Mouse (Mus musculus) G1E (cell line): Measurements from ENCODE around the gene Wdr38. TPM values are rescaled to one million over a fixed set of nuclear protein-coding genes. Genes with fewer than 3 reads are reported as not detected.
"Not testable (repeated sequence)": the region's sequence is repeated elsewhere in the genome, so short reads cannot be mapped to it uniquely, and the experiment has no call there.

Experiments used
- ATAC-seq: 2 replicates; pipeline ENCODE4 v1.8.0; 2016; ENCODE audit warnings: mild to moderate bottlenecking; ENCODE audit not compliant: insufficient number of reproducible peaks, poor library complexity, low FRiP score, severe bottlenecking; ENCODE audit errors: extremely low read depth
- DNase-seq: peaks from one replicate; pipeline ENCODE4 v3.0.0; 2012; ENCODE audit warnings: low spot score
- H3K27me3 ChIP-seq: 2 replicates; pipeline ENCODE4 v1.6.1; 2012; ENCODE audit warnings: mild to moderate bottlenecking, low read length, inconsistent platforms; ENCODE audit not compliant: insufficient read depth
- H3K36me3 ChIP-seq: replicated peaks from 2 replicates; pipeline ENCODE3; 2012; ENCODE audit warnings: mild to moderate bottlenecking, inconsistent platforms
- H3K4me1 ChIP-seq: 2 replicates; pipeline ENCODE4 v1.6.1; 2012; ENCODE audit warnings: low read depth, low read length, inconsistent platforms, mixed read lengths; ENCODE audit not compliant: insufficient read depth
- H3K4me3 ChIP-seq: 2 replicates; pipeline ENCODE4 v1.5.1; 2012; ENCODE audit warnings: low read depth, mild to moderate bottlenecking, inconsistent platforms, low read length, moderate library complexity, mixed read lengths
- H3K9me3 ChIP-seq: replicated peaks from 2 replicates; pipeline ENCODE4 v1.6.1; 2012; ENCODE audit warnings: inconsistent platforms
- CTCF ChIP-seq: IDR thresholded peaks from 2 replicates; pipeline ENCODE4 v1.5.1; 2012; ENCODE audit warnings: low read depth, low read length, inconsistent platforms, mixed read lengths
- GATA1 ChIP-seq: IDR thresholded peaks from 2 replicates; pipeline ENCODE4 v1.6.1; 2012; ENCODE audit warnings: borderline replicate concordance, low read length, inconsistent platforms, mixed read lengths
- GATA2 ChIP-seq: IDR thresholded peaks from 2 replicates; pipeline ENCODE4 v1.6.1; 2012; ENCODE audit warnings: low read depth, low read length, inconsistent platforms, borderline replicate concordance
- POLR2AphosphoS5 ChIP-seq: IDR thresholded peaks from 2 replicates; pipeline ENCODE4 v1.6.1; 2012; ENCODE audit warnings: low read depth, low read length, inconsistent platforms; ENCODE audit not compliant: insufficient replicate concordance
- TAL1 ChIP-seq: conservative IDR thresholded peaks from 2 replicates; pipeline ENCODE4 v1.6.1; 2012; ENCODE audit warnings: low read depth, low read length, inconsistent platforms, mixed read lengths
- polyA plus RNA-seq: library from polyadenylated mRNA; stranded (reverse); fragments of >175 nt; gene quantifications from 2 replicates; pipeline ENCODE4 v1.2.3, GENCODE M21; 2012
- total RNA-seq, 2 experiments: library from RNA; stranded (forward) in 1 of 2; stranded (reverse) in 1 of 2; fragments of 200-1000 nt in 1 of 2; fragments of >200 nt in 1 of 2; fragmentation: Nextera tagmentation in 1 of 2; gene quantifications; 2 replicates each; pipeline ENCODE4 v1.2.3; 2014 to 2017

Wdr38 gene
- total and polyA plus RNA-seq, 3 experiments: 0.34 to 1.8 (median 1.6) TPM

DNA sequence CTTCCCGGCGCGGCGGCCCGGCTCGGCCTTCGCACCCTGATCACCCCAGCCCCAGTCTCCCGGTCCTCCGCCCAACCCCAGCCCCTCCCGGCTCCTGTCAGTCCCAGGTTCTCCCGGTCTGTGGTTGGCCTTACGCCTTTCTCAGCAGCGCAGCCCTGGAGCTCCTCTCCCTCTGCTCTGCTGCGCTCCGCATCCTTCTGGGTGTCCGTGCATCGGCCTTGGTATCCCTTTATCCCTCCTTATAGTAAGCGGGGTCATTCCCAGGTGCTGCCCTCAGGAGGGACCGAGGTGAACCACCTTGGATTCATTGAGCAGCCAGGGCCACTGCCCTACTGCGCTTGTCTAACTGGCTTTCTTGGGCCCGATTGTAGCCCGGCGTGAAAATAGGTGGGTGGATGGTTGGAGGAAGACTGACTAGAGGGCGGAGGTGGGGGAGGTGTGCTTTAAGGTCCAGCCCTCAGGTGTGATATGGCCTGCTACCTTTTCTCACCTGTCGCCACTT, 11.1 kb downstream of the Wdr38 start:
- Histone ChIP-seq H3K4me3 (peak overlapping the region; percentile 93), H3K9me3 (no peaks in the 10 kb centered on the region), H3K27me3 (no peaks in the 10 kb centered on the region), H3K4me1 (peaks cover 51% of the 10 kb centered on the region), H3K36me3 (peaks cover 53% of the 10 kb centered on the region)
- no peak for ATAC-seq
- no peak for DNase-seq
- TF ChIP-seq POLR2AphosphoS5 (no peak), GATA2 (no peak)

DNA sequence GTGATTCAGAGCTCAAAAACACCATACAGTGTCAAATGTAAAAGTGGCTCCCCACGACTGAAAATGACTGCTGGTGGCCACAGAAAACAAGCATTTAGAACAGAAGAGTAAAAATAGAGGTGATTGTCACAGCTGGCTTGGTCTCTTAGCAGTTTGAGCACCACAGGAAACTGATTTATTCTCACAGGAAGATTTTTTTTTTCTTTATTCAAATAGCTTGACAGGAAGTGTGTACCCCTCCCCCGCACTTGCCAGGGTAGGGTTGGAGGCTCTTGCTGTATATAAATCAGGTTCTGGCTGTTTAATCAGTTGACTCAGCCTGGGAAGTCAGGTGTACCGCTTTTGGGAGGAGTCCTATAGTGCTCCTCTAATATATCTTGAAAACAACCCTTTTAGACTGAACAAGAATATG, 11.7 kb downstream of the Wdr38 start:
- Histone ChIP-seq H3K4me3 (peak overlapping the region; percentile 93), H3K27me3 (no peaks in the 10 kb centered on the region), H3K4me1 (peaks cover 46% of the 10 kb centered on the region), H3K36me3 (peaks cover 53% of the 10 kb centered on the region), H3K9me3 (no peaks in the 10 kb centered on the region)
- ATAC-seq (no peak), DNase-seq (no peak)
- TF ChIP-seq POLR2AphosphoS5 (no peak), GATA2 (no peak), GATA1 (no peak), TAL1 (no peak), CTCF (no peak)

DNA sequence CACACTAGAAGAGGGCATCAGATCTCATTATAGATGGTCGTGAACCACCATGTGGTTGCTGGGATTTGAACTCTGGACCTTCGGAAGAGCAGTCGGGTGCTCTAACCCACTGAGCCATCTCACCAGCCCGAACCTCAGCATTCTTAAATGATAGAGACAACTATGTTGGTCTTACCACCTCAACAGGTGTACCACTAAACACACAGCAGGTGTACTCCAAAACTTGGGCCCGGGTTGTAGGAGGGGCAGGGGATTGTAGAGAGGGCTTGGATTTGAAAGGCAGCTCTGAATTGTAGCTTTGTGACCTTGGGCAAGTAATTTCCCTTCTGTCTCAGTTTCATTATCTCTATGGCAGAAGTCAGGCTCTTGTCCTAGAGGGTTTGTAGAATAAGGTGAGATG, 12.9 kb downstream of the Wdr38 start:
- Histone ChIP-seq H3K4me1 (peaks cover 46% of the 10 kb centered on the region), H3K36me3 (peaks cover 59% of the 10 kb centered on the region)
- DNase-seq, H3K9me3 ChIP-seq, H3K4me3 ChIP-seq, ATAC-seq, H3K27me3 ChIP-seq: not testable (repeated sequence)

DNA sequence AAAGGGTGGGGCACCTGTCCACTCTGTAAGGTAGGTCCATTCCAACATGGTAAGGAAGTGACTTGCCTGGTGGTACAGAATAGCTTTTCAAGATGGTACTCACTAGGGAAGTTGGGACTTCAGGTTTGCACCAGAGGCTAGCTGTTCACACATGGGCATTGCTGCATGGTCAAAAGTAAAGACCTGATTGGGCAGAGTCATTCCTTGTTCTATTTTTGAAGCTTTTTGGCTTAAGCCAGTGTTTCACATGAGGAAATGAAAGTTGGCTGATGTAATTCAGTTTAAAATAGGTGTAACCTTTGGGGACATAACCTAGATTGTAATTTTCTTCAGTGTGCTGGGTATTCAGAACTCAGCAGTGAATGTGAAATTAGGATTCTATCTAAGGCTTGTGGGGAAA, 14.0 kb downstream of the Wdr38 start:
- Histone ChIP-seq H3K4me3 (no peak overlapping the region), H3K27me3 (no peaks in the 10 kb centered on the region), H3K9me3 (no peaks in the 10 kb centered on the region), H3K4me1 (peaks cover 41% of the 10 kb centered on the region), H3K36me3 (peaks cover 69% of the 10 kb centered on the region)
- no peak for TF ChIP-seq GATA2
- TF ChIP-seq GATA1: no peak
- no peak for TF ChIP-seq POLR2AphosphoS5
- TF ChIP-seq CTCF: no peak
- TF ChIP-seq TAL1: no peak
- ATAC-seq (no peak), DNase-seq (no peak)

DNA sequence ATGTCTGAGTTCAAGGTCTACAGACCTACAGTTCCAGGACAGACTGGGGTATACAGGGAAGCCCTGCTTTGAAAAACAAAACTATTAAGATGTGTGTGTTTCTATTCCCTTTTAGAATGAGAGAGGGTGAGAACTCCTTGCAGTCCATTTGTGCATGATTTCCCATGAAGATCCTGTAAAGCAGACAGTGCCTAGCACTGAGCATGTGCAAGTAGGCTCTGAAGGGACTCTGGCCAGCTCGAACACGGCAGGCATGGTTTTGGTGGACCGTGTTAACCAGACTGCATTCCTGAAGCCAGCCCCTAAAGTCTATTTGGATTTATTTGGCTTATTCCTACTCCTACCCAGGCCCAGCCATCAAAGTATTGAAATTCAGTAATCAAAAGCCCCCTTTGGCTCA, 14.7 kb downstream of the Wdr38 start:
- peaks cover 75% of the 10 kb centered on the region for H3K36me3 ChIP-seq
- no peaks in the 10 kb centered on the region for H3K27me3 ChIP-seq
- DNase-seq (no peak), ATAC-seq (no peak)
- TF ChIP-seq CTCF (no peak), TAL1 (no peak), GATA1 (no peak), POLR2AphosphoS5 (no peak), GATA2 (no peak)
- no peak overlapping the region for H3K4me3 ChIP-seq
- H3K4me1 ChIP-seq: peaks cover 35% of the 10 kb centered on the region
- no peaks in the 10 kb centered on the region for H3K9me3 ChIP-seq

DNA sequence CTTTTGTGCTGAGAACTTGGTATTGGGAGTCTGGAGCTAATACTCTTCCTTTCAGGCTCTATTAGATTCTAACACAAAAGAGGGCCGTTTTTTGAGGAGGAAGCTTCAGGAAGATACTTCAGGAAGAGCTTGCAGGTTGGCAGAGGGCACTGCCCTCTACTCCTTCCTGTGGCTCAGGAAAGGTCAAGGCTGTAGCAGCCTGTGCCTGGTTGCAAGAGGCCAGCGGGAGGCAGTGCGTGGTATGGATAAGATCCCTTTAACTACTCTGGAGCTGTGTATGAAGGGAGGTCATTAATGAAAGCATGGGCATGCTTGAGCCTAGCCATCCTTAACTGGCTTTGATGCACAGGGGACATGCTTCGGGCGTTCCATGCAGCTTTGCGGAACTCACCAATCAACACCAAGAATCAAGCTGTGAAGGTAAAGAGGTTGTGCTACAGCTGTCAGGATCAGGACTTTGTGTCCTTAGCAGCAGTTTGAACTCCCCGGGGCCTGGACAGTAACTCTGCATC, 15.5 kb downstream of the Wdr38 start:
- no peak for ATAC-seq
- no peaks in the 10 kb centered on the region for H3K27me3 ChIP-seq
- no peak overlapping the region for H3K4me3 ChIP-seq
- TF ChIP-seq TAL1 (no peak), GATA1 (no peak), POLR2AphosphoS5 (no peak), GATA2 (no peak), CTCF (no peak)
- peaks cover 32% of the 10 kb centered on the region for H3K4me1 ChIP-seq
- H3K9me3 ChIP-seq: no peaks in the 10 kb centered on the region
- peaks cover 84% of the 10 kb centered on the region for H3K36me3 ChIP-seq
- no peak for DNase-seq

DNA sequence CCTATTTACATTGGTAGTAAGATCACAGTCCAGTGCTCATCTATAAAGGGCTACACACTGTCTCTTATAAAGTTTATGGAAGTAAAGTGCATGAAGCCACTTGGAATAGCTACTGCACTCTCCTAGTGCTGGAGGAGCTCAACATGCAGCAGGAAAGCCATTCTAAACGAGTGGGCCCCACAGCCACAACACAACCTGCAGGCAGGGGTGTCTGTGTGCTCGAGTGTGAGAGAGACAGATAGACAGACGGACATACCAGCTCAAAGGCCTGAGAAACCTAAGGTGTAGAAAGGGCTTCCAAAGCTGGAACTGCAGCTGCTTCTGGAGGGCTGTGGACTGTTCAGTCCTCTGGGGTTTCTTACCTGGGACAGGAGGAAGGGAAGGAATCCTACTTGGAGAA, 19.3 kb downstream of the Wdr38 start:
- no peaks in the 10 kb centered on the region for H3K9me3 ChIP-seq
- DNase-seq (no peak), ATAC-seq (no peak)
- TF ChIP-seq GATA2 (no peak), GATA1 (no peak), POLR2AphosphoS5 (no peak)
- H3K4me3 ChIP-seq: no peak overlapping the region
- peaks cover 7% of the 10 kb centered on the region for H3K4me1 ChIP-seq
- peaks cover 94% of the 10 kb centered on the region for H3K36me3 ChIP-seq
- no peaks in the 10 kb centered on the region for H3K27me3 ChIP-seq
